Mouse (Mus musculus) G1E (cell line): ENCODE measurements at regions not wholly inside any gene's neighbourhood (a gene's known extent, or its start where the extent isn't known, plus 50 kb on each side); places are given as distances from the start of the nearest gene placed in this dataset.

Experiments
- ATAC-seq: 2 replicates; pipeline ENCODE4 v1.8.0; 2016; ENCODE audit warnings: mild to moderate bottlenecking; ENCODE audit not compliant: insufficient number of reproducible peaks, poor library complexity, low FRiP score, severe bottlenecking; ENCODE audit errors: extremely low read depth
- DNase-seq: peaks from one replicate; pipeline ENCODE4 v3.0.0; 2012; ENCODE audit warnings: low spot score
- H3K27me3 ChIP-seq: 2 replicates; pipeline ENCODE4 v1.6.1; 2012; ENCODE audit warnings: mild to moderate bottlenecking, low read length, inconsistent platforms; ENCODE audit not compliant: insufficient read depth
- H3K36me3 ChIP-seq: replicated peaks from 2 replicates; pipeline ENCODE3; 2012; ENCODE audit warnings: mild to moderate bottlenecking, inconsistent platforms
- H3K4me1 ChIP-seq: 2 replicates; pipeline ENCODE4 v1.6.1; 2012; ENCODE audit warnings: low read depth, low read length, inconsistent platforms, mixed read lengths; ENCODE audit not compliant: insufficient read depth
- H3K4me3 ChIP-seq: 2 replicates; pipeline ENCODE4 v1.5.1; 2012; ENCODE audit warnings: low read depth, mild to moderate bottlenecking, inconsistent platforms, low read length, moderate library complexity, mixed read lengths
- H3K9me3 ChIP-seq: replicated peaks from 2 replicates; pipeline ENCODE4 v1.6.1; 2012; ENCODE audit warnings: inconsistent platforms
- CTCF ChIP-seq: IDR thresholded peaks from 2 replicates; pipeline ENCODE4 v1.5.1; 2012; ENCODE audit warnings: low read depth, low read length, inconsistent platforms, mixed read lengths
- GATA1 ChIP-seq: IDR thresholded peaks from 2 replicates; pipeline ENCODE4 v1.6.1; 2012; ENCODE audit warnings: borderline replicate concordance, low read length, inconsistent platforms, mixed read lengths
- GATA2 ChIP-seq: IDR thresholded peaks from 2 replicates; pipeline ENCODE4 v1.6.1; 2012; ENCODE audit warnings: low read depth, low read length, inconsistent platforms, borderline replicate concordance
- POLR2AphosphoS5 ChIP-seq: IDR thresholded peaks from 2 replicates; pipeline ENCODE4 v1.6.1; 2012; ENCODE audit warnings: low read depth, low read length, inconsistent platforms; ENCODE audit not compliant: insufficient replicate concordance
- TAL1 ChIP-seq: conservative IDR thresholded peaks from 2 replicates; pipeline ENCODE4 v1.6.1; 2012; ENCODE audit warnings: low read depth, low read length, inconsistent platforms, mixed read lengths

DNA sequence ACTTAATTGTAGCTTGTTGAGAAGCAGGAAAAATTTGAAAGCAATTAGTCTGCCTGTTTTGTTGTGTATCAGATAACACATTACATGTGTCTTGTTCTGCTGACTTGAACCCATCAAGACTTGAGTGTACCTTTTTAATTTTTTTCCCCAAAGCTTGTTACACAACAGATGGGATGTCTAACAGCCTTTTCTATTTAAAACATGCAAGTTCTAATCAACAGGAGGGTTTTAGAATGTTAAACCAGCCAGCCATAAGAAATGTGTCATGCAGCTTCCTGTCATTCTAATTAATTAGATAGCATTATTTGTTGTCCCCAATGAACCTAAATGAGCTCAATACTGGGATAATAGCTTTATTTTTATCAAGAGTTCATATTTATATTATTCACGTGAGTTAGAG is 1023.0 kb downstream of the Pcdh7 start:
- Histone ChIP-seq H3K9me3 (no peaks in the 10 kb centered on the region), H3K27me3 (no peaks in the 10 kb centered on the region), H3K36me3 (no peaks in the 10 kb centered on the region), H3K4me3 (no peak overlapping the region), H3K4me1 (no peaks in the 10 kb centered on the region)
- no peak for DNase-seq
- TF ChIP-seq GATA2 (no peak), TAL1 (no peak), GATA1 (no peak), POLR2AphosphoS5 (no peak), CTCF (no peak)
- ATAC-seq, result no peak

DNA sequence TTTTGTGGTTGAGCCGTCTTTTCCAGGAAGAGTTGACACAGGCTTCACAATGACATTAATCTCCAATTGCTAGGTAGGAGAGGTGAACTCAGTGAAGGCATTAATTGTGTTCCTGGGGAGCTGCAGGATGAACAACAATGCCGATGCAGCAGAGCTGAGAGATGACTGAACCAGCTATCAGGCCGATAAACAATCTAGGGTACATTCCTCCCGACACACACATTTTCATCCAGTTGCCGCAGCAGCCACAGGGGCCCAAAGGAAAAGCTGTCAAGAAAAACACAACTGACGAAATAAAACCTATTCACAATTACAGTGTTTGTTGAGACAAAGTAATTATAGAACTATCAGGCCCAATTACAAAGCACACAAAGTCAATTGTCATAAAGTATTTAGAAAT is 1029.9 kb downstream of the Pcdh7 start:
- Histone ChIP-seq H3K27me3 (no peaks in the 10 kb centered on the region), H3K9me3 (no peaks in the 10 kb centered on the region), H3K4me1 (no peaks in the 10 kb centered on the region), H3K4me3 (no peak overlapping the region), H3K36me3 (no peaks in the 10 kb centered on the region)
- no peak for TF ChIP-seq POLR2AphosphoS5
- TF ChIP-seq TAL1, result no peak
- TF ChIP-seq CTCF, result no peak
- no peak for TF ChIP-seq GATA2
- no peak for TF ChIP-seq GATA1
- DNase-seq (no peak), ATAC-seq (no peak)

DNA sequence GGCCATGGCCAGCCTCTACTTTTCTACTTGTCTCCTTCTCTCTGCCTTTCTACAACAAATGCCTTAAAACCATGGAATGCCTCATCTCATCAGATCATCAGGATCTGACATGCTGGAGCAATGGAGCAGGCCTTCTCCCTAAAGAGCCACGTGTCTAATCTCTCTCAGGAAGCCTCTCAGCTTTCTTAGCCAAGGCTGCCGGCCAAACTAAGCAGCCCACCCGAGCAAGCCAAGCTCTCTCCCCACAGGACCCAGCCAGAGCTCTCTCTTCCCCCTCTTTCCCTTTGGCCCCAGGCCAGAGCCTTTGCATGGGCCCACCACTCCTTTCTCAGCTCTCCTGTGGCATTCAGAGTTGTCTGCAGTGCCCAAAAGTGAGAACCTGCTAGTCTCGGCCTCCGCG is 1034.0 kb downstream of the Pcdh7 start:
- H3K4me1 ChIP-seq, result no peaks in the 10 kb centered on the region
- no peak overlapping the region for H3K4me3 ChIP-seq
- H3K27me3 ChIP-seq, result no peaks in the 10 kb centered on the region
- ATAC-seq (no peak), DNase-seq (no peak)
- TF ChIP-seq CTCF (no peak), GATA1 (no peak), TAL1 (no peak), GATA2 (no peak), POLR2AphosphoS5 (no peak)
- no peaks in the 10 kb centered on the region for H3K36me3 ChIP-seq
- H3K9me3 ChIP-seq, result no peaks in the 10 kb centered on the region
